Mouse (Mus musculus) olfactory bulb, adult 2 months (tissue): ENCODE measurements around the gene Shld1. TPM values are rescaled to one million over a fixed set of nuclear protein-coding genes. Genes with fewer than 3 reads are reported as not detected.

Experiments used
- H3K27ac ChIP-seq: fragments of 200-500 bp; 2 replicates; pipeline ENCODE4 v1.5.1; 2012; ENCODE audit warnings: low read depth, low read length; ENCODE audit not compliant: insufficient read depth
- H3K4me1 ChIP-seq: fragments of 200-500 bp; 2 replicates; pipeline ENCODE4 v1.6.1; 2012; ENCODE audit warnings: low read length; ENCODE audit not compliant: control insufficient read depth, insufficient read depth
- H3K4me3 ChIP-seq: fragments of 200-500 bp; 2 replicates; pipeline ENCODE4 v1.5.1; 2012; ENCODE audit warnings: mild to moderate bottlenecking, low read depth, low read length, moderate library complexity; ENCODE audit not compliant: insufficient read depth
- CTCF ChIP-seq: fragments of 200-500 bp; IDR thresholded peaks from 2 replicates; pipeline ENCODE4 v1.5.1; 2012; ENCODE audit warnings: low read depth, mild to moderate bottlenecking, low read length, moderate library complexity; ENCODE audit not compliant: insufficient read depth
- POLR2A ChIP-seq: fragments of 200-500 bp; IDR thresholded peaks from 2 replicates; pipeline ENCODE4 v1.6.1; 2012; ENCODE audit warnings: mild to moderate bottlenecking, low read depth, low read length, moderate library complexity; ENCODE audit not compliant: insufficient read depth
- WGBS: fragments of 180-500 bp; shearing (Covaris S2); methylation state at CpG from one replicate; pipeline ENCODE4 v1.1.7; 2018; 5-methylcytosine and 5-hydroxymethylcytosine counted together
- polyA plus RNA-seq: library from polyadenylated mRNA; stranded (reverse); fragments of >200 nt; gene quantifications from 2 replicates; pipeline ENCODE4 v1.2.4, GENCODE M21; 2012; ENCODE audit warnings: low replicate concordance; ENCODE audit not compliant: missing spikeins, insufficient read depth, insufficient read length

The Shld1 gene
- polyA plus RNA-seq, 1 experiment, result not detected

DNA sequence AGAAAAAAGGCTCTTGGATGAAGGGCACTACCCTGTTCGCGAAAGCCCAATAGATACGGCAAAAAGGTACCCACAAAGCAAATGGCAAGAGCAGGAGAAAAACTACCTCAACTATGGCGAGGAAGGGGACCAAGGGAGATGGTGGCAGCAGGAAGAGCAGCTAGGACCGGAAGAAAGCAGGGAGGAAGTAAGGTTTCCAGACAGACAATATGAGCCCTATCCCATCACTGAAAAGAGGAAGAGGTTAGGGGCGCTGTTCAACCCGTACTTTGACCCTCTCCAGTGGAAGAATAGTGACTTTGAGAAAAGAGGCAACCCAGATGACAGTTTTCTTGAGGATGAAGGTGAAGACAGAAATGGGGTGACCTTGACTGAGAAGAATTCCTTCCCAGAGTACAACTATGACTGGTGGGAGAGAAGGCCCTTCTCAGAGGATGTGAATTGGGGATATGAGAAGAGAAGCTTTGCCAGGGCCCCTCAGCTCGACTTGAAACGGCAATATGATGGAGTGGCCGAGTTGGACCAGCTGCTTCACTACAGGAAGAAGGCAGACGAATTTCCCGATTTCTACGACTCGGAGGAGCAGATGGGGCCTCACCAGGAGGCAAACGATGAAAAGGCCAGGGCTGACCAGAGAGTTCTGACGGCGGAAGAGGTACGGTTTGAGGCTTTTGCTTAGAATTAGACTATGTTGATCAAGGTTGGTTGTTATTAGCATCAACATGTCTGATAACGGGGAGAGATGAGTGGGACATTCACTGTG, 106.9 kb downstream of the Shld1 start:
- no peak overlapping the region for H3K4me3 ChIP-seq
- WGBS, result 87% methylated on average over 19 of the region's 19 CpGs
- no peak overlapping the region for H3K27ac ChIP-seq
- H3K4me1 ChIP-seq, result no peaks in the 10 kb centered on the region
- TF ChIP-seq CTCF (no peak), POLR2A (no peak)

DNA sequence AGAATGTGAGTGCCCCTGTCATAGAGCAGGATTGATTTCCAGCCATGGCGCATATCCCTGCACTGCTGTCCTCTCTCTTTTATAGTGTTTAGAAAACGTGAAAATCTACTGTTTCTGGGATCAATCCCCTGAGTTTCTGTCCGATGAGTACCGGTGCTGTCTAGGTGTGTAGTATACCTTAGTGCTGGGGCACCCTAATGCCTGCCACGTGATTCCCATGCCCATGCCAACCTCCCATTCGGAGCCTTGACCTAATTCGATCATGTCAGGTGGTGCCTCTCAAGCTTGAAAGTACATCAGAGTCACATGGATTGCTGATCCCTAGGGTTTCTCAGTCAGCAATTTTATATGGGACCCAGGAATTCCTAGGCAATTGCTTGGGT, 107.5 kb downstream of the Shld1 start:
- no peaks in the 10 kb centered on the region for H3K4me1 ChIP-seq
- no peak overlapping the region for H3K4me3 ChIP-seq
- 88% methylated on average over 7 of the region's 7 CpGs for WGBS
- no peak overlapping the region for H3K27ac ChIP-seq
- TF ChIP-seq CTCF (no peak), POLR2A (no peak)

Other genes starting within 250 kb of the Shld1 start
- not detected in 2 replicates for gene Gpcpd1, start 99.2 kb upstream of the Shld1 start, polyA plus RNA-seq
- gene Chgb, start 94.3 kb downstream of the Shld1 start, polyA plus RNA-seq, result 149 TPM in 1 of 2 replicates, not detected in the other
- gene Trmt6, start 129.1 kb downstream of the Shld1 start, polyA plus RNA-seq, result not detected in 2 replicates
- not detected in 2 replicates for gene Mcm8, start 129.2 kb downstream of the Shld1 start, polyA plus RNA-seq
- not detected in 2 replicates for gene Crls1, start 159.7 kb downstream of the Shld1 start, polyA plus RNA-seq
- not detected in 2 replicates for gene Lrrn4, start 194.0 kb downstream of the Shld1 start, polyA plus RNA-seq